Mouse (Mus musculus) spleen, embryonic (tissue): Measurements from ENCODE around the gene Gk2.

Experiments used
- CTCF ChIA-PET: fragments of 350-600 bp; sonication (Branson Sonifier 250); formaldehyde crosslinking; loops from one replicate; lab custom pipeline; 2022; lab: Charles Lee

Gene Gk2

DNA sequence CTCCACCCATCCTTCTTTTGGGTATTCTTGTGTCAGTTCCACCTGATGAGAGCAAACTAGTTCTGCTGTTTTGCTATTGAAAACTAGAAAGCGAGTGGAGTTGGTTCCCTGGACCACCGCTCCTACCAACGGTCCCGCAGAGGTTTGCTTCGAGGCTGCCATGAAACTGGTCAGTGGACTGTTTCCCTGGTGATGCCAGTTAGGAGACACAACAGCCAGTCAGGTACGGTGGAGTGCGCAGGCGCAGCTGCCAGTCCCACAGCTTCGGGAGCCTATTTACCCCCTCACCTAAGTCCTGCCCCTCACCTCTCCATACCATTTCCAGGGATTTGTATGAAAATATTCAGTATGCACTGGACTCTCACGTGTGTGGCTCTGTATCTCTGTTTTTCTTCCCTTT is at the start of gene Gk2:
Gene Gk2 (minus strand): TSS at position 206 of the 400 bp plus-strand sequence.
- CTCF ChIA-PET, result interaction anchor here (0.6 kb wide), 1 partner anchor 13 kb away, joined by 3 read pairs; no protein-coding TSS in a partner anchor

GRCm38 (mm10) chr5:97498041-97498440 is 41.2 kb upstream of the Gk2 start:
- CTCF ChIA-PET, result interaction anchor here (0.7 kb wide), 1 partner anchor 31 kb away, joined by 3 read pairs; no protein-coding TSS in a partner anchor

DNA sequence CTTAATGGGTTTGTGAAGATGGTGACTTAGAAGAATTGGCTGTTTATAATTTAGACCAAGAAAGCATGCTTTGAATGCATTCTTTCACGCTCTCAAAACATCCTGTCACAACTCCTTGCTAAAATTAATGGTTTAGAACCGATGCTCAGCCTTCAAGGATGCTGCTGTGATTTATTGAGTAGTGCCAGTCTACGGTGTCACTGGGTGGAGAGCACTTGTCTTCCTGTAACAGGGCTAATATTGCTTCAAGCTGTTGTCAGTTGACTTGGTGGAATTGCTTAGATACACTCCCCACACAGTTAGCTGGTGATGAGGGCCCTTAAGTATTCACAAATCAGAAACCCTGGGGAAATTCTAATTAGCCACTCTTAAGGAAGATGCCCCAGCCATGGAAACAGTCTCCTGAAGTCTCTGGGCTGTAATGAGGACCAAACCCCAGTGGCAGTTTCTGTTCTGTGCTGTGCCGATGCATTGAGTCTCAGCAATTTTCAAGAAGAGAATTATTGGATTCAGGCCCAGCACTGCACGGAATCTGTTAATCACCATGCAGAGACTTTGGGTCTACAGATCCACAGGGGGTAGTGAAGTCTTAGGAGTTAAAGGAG is 38.8 kb upstream of the Gk2 start:
- CTCF ChIA-PET, result no interaction called here

DNA sequence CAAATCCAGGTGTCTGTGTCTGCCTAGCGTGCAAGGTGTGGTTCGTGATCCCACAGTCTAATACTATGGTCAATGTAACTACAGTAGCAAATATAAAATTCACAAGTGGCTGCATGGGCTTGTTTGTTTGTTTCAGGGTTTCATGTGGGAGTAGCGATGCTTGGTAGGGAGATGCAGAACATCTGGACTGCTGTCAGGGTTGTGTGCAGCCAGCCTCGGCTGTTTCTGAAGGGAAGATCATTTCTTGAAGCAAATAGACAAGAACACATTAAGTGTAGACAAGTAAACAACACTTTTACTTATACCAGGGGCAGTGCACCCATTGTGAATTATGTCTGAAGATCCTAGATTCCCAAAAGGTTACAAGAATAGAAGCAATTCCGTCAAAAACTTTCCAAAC is 36.6 kb upstream of the Gk2 start:
- CTCF ChIA-PET, result no interaction called here

GRCm38 (mm10) chr5:97486141-97486540 is 29.3 kb upstream of the Gk2 start:
- CTCF ChIA-PET, result interaction anchor here (0.6 kb wide), 1 partner anchor 34 kb away, joined by 8 read pairs; no protein-coding TSS in a partner anchor

- CTCF ChIA-PET, result no interaction called here
Measured at GRCm38 (mm10) chr5:97479991-97480390, 23.2 kb upstream of the Gk2 start.

DNA sequence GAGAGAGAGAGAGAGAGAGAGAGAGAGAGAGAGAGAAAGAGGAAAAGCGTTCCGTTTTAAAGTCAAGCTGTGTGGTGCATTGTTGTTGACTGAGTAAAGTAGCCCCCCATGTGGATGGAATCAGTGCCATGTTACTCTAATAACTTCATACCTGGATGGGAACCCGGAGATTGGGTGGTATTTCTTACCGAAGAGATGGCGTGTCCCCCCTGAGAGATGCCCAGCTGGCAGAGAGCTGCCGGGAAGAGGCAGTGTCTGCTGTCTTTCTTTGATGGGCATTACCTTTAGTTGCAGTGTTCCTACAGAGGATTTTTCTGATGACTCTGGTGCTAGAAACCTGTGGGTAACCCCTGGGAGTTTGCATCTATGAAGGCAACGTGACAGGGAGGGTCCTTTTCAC is 10.4 kb upstream of the Gk2 start:
- CTCF ChIA-PET, result interaction anchor here (0.6 kb wide), 1 partner anchor 60 kb away, joined by 3 read pairs; no protein-coding TSS in a partner anchor

DNA sequence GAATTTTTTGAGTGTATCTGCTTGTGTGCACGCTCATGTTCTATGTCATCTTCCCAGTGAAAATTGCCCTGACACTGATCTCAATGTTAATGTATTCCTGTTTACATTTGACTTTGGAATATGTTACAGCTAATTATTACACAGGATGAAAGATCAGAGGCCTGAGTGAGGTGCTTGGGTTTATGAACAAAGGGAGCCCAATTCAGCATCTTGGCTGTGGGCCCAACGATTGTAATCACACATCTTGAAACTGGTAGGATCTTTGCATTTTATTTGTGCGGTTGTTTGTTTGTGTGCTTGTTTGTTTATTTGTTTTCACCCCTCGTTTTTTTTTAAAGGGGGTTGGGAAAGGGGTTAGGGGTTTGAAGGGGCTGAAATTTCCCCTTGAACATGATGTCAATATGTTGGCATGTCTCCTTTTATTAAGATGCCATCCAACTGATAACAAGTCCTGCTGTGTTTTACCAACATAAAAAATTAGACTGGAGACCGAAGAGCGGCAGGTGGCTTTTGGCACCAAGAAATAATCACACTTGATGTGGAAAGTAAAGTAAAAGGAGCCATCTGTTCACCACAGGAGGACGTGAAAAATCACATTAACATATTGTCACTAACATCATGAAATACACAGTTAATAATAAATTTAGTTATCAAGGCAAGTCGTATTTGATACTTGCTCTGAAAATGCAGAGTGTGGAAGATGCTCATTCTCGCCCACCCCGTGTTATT is 9.8 kb upstream of the Gk2 start:
- CTCF ChIA-PET, result no interaction called here

DNA sequence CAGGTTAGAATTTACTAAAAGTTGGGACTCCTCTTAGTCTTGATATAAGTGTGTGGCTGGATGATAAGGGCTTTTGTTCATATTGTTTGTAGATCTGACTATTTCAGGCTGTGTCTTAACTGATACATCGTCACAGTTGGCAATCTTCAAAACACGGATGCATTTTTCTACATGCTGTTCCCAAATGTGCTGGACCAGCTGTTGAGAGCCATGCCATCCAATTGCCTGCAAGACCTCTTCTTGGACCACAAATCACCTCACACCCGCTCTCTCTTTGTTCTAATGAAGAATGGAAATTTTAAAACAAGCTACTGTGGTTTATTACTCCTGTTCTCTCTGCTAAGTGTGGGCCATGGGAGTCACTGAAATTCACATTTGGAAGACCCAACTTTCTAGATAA is 9.1 kb upstream of the Gk2 start:
- CTCF ChIA-PET, result no interaction called here

DNA sequence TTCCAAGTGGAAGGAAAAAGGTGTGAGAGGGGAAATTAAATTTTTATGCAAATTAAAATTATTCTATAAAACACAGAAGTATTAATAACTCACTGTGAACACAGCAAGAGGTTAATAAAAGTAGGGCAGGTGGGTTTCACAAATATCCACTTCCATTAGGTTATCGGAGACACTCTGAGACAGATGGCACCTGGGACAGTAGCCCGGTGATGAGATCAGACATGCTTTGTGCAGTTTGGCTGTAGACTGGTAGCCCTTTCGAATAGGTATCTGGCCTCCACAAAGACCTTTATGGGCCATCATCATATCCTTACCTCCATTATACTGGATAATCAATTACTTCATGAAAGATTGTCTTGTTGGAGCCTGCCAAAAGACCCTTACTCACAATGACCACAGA is 6.0 kb upstream of the Gk2 start:
- CTCF ChIA-PET, result no interaction called here

- CTCF ChIA-PET, result no interaction called here
Measured at GRCm38 (mm10) chr5:97451451-97451850, 5.4 kb downstream of the Gk2 start.

- CTCF ChIA-PET, result no interaction called here
Measured at GRCm38 (mm10) chr5:97444191-97444590, 12.6 kb downstream of the Gk2 start.

- CTCF ChIA-PET, result interaction anchor here (0.6 kb wide), 1 partner anchor 17 kb away, joined by 3 read pairs; no protein-coding TSS in a partner anchor
Measured at GRCm38 (mm10) chr5:97432512-97432911, 24.3 kb downstream of the Gk2 start.

DNA sequence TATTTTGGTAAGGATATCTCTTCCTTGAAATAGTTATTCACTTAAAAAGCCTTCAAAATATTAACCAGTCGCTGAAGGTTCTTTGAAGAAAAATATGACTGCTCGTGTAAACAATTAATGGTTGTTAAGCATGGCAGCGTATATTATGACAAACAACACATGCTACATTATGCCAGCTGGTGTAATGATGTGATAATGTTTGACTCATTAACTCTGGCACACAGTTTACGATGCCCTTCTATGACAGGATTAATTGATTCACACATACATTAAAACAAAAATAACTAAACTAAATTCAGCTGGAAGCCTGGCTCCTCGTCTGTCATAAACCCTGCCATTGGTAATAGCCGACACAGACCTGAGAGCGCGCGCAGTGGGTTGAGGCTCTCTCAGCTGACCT is 26.8 kb downstream of the Gk2 start:
- CTCF ChIA-PET, result no interaction called here

DNA sequence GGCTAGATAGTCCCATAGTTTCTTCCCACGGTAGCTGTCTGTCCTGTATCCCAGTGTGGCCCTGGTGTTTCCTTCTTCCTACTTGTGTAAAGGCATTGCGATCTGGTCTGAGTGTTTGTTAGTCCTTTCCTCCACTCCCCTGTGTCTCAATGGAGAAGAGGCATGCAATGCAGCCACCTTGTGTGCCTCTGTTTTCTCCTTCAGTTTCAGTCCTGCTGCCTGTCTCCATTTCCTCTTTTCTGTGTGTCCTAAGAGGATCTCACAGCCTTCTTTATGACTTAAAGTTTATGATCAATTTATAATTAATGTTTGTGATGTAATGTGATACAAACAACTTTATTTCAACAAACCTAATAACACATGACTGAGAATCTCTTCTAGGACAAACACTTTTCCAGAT is 35.2 kb downstream of the Gk2 start:
- CTCF ChIA-PET, result no interaction called here

GRCm38 (mm10) chr5:97417185-97417584 is 39.6 kb downstream of the Gk2 start:
- CTCF ChIA-PET, result no interaction called here

DNA sequence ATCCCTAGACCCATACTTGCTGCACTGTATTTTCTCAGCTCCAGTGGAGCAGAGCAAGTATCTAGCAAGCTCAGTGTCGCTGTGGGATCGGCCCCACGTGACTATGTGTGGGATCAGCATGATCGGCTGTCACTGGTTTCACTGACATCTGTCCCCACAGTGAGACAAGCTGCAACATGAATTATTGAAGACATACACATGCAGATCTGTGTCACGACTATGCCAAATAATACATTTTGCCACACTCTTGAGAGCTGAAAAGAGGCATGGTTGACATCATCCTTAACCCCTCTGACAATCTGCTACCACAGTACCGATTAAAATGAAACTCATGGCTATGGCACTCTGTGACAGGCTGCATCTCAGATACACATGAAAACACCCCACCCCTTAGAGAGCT is 41.0 kb downstream of the Gk2 start:
- CTCF ChIA-PET, result interaction anchor here (0.7 kb wide), 1 partner anchor 17 kb away, joined by 3 read pairs; no protein-coding TSS in a partner anchor

DNA sequence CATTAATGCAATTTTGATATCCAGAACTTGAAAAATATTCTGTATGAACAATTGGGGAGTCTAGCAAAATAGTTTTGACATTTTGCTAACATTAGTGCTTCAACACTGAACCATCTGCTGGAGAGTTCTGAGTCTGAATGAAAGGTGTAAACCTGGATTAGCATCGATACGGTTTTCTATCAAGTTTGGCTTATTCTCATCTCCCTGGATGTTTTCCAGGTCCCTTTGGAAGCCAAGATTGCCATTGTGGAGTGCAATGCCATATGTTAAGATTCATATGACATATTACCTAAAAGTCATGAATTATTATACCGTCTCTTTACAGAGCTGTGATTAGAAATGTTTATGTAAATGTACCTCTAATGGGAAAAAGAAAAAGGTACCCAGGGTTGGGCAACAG is 43.1 kb downstream of the Gk2 start:
- CTCF ChIA-PET, result no interaction called here

DNA sequence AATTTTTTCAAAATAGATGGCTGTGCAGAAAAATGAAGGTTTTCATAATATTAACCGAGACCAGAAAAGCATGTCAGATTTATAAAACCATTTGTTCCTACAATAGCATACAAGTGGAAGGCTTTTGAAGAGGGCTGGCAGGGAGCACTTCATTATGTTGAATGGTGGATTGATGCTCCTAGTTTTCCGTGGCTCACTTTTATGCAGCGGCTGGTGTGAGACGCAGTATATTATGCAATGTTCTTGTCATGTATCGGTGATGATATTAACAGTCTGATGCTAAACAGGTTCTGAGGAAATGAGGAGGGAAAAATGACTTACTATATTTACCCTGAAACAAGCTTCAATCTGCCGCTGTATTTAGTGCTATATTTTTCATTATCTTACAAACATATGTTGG is 46.6 kb downstream of the Gk2 start:
- CTCF ChIA-PET, result no interaction called here

GRCm38 (mm10) chr5:97409234-97409704 is 47.6 kb downstream of the Gk2 start:
- CTCF ChIA-PET, result no interaction called here
